Mouse (Mus musculus) left cerebral cortex, postnatal 10 days (tissue): ENCODE data around the gene Lmbr1l. TPM values are rescaled to one million over a fixed set of nuclear protein-coding genes. Genes with fewer than 3 reads are reported as not detected.

Source experiments
- DNase-seq, 2 experiments: peaks; one replicate each; pipeline ENCODE4 v3.0.0; 2021 to 2022; ENCODE audit warnings: low spot score in 2 of 2, mixed read lengths in 1 of 2; ENCODE audit errors: extremely low spot score in 1 of 2
- intact Hi-C: fragments of 180-260 bp; cut with DNase I; formaldehyde crosslinking; loops from one replicate; pipeline ENCODE4 v1.15.1; 2025
- total RNA-seq, 2 experiments: library from RNA; stranded (reverse); gene quantifications; 2 replicates each; pipeline ENCODE4 v1.2.3; 2021

The Lmbr1l gene
- total RNA-seq, 2 experiments from 2014 or later, result 15.4 to 21.6 TPM

DNA sequence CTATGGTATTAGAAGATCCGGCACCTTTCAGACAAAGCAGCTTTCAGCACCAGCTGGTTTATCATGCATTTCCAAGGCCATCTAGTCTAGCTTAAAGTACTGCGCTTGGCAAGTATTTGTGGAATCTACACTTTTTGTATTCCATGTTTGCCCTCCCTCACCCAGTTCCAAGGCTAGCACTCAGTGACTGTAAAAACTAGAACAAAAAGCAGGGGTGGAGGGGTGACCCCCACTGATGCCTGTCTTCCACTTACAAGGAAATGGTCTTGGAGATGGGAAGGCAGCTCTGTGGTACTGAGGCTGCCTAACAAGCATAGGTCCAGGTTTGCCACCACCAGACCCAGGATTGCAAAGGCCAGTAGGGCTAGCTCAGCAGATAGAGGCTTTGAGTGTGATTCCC lies 15.4 kb downstream of the Lmbr1l start:
- no peak for DNase-seq
- intact Hi-C loops, result no loop called here

DNA sequence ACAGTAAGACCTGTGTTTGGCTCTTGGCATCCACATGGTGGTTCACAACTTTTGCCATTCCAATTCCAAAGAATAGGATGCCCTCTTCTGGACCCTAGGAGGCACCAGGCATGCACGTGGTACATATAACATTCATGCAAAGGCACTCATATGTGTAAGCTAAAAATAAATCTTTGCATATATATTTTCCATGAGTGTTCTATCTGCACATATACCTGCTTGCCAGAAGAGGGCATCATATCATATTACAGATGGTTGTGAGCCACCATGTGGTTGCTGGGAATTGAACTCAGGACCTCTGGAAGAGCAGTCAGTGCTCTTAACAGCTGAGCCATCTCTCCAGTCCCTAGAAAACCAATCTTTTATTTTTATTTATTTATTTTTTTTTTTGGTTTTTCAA lies 16.5 kb downstream of the Lmbr1l start:
- no peak for DNase-seq
- intact Hi-C loops, result no loop called here

DNA sequence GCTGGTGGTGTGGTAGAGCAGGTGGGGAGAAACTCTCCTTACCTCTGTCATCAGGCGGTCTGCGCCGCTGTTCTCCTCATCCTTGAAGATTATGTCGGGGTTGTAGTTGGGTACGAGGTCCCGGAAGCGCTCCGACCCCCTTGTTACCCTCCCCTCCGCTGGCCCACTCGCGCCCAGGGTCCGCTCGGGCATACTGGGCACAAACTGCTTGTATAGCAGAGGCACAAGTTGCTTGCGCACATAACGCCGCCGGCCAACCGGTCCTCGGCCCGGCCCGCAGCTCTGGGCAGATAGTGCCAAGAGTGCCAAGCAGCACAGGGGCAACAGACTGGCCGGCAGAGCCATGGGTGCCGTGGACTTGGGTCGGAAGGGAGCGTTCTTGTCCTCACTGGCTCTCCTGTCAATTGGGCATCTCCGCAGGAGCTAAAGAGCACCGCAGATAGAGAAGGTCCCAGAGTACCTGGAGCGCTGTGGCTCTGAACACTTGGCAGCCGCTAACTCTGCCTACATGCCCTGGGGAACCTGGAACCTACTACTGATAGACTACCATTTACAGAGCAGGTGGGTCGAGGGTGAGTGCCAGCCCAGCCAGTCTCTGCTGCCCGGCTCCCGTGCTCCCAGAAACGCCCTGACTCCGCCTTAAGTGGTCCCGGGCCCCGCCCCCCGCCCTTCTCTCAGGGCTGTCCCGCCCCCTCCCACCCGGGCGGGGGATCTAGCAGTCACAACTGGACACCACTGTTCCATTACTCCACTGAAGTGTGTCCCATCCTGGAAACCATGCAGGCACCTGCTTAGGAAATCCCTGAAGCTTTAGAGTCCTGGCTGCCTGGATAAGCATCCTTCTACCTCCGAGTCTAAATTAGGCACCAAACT lies 19.9 kb downstream of the Lmbr1l start, which contains the start of gene Dhh:
Gene Dhh, minus strand, starts transcription at position 613 of the 873 bp plus-strand sequence.
- no peak for DNase-seq
- intact Hi-C loops, result no loop called here

DNA sequence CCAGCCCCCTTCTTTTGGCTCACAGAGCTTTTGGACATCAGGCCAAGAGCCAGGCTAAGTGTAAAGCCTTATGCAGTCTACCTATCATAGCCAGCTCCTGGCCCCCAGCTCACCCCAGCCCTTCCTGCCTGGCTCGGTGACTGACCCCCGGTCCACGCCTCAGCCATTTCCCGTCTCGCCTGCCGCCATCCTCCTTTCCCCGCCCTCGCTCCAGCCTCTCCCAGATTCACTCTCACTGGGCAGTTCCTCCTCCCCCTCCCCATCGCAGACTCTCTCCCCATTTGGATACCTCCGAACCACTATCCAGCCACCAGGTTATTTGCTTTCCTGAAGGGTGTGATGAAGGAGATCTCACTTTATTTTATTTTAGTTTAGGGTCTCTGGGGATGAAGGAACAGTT lies 20.5 kb downstream of the Lmbr1l start:
- intact Hi-C loops, result no loop called here
- peak in 1 of 2 experiments; percentile 52 for DNase-seq

DNA sequence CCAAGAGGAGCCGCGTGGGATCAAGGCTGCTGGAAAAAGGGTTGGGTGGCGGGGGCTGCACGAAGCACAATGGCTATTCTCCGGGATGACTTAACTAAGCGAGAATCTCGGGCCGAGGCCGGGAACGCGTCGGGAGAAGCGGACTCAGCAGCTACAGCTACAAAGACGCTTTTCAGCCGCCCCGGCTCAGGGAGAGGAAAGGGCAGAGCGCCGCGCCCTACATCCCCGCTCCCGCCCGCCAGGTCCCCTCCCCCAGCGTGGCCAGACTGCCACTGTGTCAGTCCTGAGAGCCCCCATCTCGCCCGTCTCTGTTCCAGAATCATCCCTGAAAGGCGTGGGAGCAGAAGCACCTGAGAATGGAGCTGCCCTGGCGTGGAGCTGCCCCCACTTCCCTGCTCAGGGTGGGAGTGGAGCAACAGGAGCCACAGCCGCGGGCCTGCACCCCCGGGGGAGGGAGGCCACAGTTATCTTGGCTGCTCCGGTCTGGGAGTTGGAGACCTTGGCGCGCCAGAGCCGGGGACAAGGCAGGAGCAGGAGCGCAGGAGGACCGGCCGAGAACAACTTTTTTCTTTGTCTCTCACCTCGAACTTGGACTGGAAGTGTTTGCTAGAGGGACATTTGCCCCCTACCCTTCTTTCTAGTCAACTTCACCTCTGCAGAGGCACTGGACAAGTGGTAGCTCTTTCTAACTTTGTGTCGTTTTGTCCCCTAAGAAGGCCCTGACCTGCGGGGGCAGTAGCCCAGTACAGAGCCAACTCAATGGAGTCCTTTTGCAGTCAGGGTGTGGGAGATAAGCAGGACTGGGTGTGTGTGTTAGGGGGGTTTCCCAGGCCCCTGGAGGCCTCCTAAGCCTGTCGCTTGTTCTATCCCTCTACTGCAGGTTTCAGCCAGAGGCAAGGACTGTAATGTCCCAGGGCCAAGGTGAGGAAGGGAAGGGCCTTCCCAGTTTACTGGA lies 22.1 kb downstream of the Lmbr1l start:
- intact Hi-C loops, result no loop called here
- DNase-seq, result peak in 1 of 2 experiments; percentile 61

DNA sequence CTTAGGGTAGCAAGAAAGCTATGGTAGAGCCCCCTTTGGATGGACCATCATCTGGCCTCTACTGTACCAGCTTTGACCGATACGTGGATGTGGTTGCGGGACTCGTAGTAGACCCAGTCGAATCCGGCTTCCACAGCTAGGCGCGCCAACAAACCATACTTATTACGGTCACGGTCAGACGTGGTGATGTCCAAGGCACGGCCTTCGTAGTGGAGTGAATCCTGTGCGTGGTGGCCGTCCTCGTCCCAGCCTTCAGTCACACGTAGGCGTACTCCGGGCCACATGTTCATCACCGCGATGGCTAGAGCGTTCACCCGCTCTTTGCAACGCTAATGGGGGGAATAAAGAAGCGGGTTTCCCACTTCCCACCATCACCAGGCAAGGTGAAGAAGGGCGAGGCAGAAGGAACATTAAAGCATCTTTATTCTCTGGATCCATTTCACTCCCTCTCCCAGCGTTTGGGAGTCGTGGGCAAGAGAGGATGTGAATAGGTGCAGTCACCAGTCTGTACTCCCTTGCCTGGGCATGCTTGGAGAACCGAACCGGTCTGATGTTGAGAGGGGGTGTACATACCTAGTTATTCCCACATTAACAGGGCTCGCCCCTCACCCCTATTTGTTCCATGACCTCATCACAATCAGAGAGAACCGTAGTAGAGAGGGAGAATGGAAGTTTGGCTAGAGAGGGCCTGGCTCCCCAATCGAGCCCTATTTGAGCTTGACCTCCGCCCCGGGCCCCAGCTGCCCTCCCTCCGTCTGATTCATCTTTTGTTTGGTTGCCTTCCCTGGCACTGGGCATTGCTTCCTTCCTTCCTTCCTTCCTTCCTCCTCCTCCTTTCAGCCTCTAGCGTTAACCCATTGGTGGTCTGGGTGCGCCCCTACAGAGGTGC lies 23.0 kb downstream of the Lmbr1l start:
- DNase-seq, result no peak
- intact Hi-C loops, result loop anchor here (5.0 kb wide), 1 partner anchor 102 kb away; no protein-coding TSS in a partner anchor

DNA sequence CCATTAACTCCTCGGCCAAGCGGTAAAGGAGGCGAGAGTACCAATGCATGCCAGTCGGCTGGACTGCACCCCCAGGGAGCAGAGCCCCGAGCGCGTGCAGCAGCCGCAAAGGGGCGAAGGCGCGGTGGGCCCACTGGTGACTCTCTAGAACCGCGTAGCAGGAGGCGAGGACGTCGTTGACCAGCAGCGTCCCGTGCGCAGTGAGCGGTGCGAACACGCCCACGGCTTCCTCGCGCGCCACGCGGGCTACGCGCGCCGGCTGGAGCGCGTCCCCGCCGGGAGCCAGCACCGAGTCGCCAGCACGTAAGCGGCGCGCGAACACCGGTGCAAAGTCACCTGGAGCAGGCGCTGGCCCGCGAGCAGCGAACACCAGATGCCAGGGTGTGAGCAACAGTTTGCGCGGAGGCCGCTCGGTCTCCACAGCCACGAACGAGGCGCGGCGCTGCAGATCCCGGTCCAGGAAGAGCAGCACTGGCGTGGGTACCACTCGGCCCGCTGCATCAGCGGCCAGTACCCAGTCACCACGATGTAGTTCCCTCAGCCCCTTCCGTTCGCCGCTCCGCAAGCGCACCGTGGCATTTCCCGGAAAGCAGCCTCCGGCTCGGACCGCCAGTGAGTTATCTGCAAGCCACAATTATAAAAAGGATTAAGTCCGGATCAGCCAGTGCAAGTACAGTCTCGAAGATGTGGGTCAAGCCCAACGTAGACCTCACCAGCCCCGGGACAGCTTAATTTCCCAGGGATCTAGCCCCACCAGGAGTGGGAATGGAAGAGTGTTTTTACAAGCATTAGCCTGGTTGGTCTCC lies 23.9 kb downstream of the Lmbr1l start, which contains the start of gene Rhebl1:
Gene Rhebl1, minus strand, starts transcription at position 601 of the 806 bp plus-strand sequence.
- peak in 1 of 2 experiments; percentile 71 for DNase-seq

DNA sequence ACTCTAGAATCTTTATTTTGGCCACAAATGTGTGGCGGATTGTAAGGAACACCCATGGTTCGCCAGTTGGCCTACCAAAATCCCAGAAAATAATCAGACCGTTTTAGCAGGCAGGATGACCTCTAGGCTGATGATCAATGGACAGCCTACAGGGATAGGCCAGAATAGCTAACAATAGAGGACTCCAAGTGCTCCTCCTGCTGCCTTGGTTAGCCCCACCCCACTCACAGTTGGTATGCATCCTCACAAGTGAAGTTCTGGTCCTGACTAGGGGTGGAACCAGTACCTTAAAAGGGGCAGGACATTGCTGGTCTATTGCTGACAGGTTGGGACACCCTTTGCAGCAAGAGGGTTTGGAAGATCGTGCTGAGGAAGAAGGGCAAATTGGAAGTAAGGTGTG lies 25.0 kb downstream of the Lmbr1l start:
- intact Hi-C loops, result loop anchor here (5.0 kb wide), 1 partner anchor 104 kb away; no protein-coding TSS in a partner anchor
- DNase-seq, result no peak

More for the DNA sequence above, 23.9 kb downstream of the Lmbr1l start, which contains the start of gene Rhebl1:
- intact Hi-C loops, result loop anchor here (5.0 kb wide), 1 partner anchor 103 kb away; no protein-coding TSS in a partner anchor

DNA sequence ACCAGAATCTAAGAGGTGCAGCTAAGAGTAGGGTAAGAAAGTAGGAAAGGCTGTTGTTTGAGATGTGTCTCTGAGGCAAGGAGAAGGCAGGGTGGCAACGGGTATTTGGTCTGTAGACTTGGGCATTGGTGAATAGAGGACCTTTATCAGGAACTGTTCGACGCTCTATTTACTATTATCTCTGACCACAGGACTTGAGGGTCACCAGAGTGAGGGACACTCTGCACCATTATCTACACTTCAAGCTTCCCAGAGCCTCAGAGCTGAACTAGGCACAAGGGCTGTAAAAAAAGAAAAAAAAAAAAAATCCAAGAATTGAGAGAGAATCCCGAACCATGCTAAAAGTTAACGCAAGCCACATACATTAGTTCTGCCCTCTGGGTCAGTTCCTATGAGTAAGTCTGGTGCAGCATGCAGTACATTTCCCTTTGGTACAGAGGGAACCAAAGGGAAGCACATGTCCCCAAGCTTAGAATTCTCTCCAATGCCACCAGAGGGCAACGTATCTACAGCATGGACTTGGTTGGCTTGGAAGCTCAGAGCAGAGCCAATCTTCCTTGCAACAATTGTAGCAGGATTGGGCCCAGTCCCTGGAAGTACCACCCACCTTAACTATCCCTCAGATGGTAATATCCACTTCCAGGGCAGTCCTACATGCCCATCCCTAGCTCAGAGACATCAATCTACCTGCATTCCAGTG lies 26.0 kb downstream of the Lmbr1l start:
- DNase-seq, result peak; percentile 62 to 67
- intact Hi-C loops, result loop anchor here (1.0 to 5.0 kb wide), 2 partner anchors 36 to 105 kb away; no protein-coding TSS in a partner anchor

DNA sequence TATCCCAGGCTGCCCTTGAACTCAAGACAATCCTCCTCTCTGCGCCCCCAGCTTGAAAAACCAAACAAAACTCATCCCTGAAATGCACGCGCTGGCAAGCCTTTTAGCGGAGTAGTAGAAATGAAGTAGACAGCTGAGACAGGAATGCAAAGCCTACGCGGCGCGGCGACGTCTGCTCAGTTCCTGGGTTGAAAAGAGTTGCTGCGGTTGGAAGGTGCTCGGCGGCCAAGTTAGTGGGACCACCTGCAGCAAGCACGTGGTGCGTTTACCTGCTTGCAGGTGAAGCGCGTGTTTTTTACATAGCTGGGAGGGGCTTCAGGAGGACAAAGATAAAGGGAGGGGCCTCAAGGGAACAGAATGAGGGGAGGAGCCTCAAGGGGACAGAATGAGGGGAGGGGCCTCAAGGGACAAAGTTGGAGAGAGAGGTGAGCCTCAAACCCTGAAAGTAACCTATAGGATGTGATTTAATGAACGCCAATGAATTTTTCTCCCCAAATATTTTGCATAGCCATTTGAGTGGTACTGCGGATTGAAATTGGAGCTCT lies 26.8 kb downstream of the Lmbr1l start:
- intact Hi-C loops, result loop anchor here (5.0 kb wide), 1 partner anchor 106 kb away; no protein-coding TSS in a partner anchor
- no peak for DNase-seq

DNA sequence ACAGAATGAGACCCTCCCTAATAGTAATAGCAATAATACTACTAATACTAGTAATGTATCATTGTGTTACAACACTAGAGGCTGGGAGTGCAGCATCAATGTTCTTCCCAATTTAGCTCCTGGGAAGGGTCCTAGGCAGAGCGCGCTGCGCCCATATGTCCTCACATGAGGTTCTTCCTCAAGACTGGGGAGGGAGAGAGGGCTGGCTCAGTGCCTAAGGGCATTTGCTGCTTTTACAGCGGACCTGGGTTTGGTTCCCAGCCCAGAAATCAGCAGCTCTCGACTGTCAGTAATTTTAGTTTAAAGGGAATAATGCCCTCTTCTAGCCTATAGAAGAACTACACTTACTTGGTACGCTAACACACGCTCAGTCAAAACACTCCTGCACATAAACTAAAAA lies 30.5 kb downstream of the Lmbr1l start:
- no peak for DNase-seq
- intact Hi-C loops, result no loop called here

DNA sequence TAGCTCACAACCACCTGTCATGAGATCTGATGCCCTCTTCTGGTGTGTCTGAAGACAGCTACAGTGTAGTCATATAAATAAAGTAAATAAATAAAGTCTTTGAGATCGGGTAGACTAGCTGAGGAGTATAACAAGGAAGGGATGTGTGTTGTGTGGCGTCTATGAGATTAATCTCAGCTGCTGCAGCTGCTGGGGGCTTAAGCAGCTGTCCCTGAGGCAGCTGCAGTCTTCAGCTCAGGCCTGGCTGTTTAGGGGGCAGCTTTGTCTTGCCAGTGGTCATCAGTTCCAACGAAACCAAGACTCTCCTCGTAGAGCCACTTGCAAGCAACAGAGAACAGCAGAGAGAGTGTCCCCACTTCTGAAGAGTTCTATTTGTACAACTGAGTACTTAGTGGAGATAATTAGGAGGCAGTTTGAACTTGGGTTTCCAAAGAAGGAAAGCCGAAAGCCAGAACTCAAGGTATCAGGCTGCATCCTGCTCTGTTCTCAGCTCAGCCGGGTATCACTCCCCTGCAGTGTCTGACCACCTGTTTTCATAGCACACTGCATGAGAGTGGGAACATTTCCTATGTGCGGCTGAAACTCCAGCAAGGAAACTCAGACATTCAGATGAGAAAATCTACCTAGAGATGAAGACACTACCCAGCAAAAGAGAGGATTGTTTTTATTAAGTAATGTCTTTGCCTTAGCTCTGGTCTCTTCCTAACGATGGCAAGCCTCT lies 31.2 kb downstream of the Lmbr1l start:
- intact Hi-C loops, result no loop called here
- DNase-seq, result no peak

DNA sequence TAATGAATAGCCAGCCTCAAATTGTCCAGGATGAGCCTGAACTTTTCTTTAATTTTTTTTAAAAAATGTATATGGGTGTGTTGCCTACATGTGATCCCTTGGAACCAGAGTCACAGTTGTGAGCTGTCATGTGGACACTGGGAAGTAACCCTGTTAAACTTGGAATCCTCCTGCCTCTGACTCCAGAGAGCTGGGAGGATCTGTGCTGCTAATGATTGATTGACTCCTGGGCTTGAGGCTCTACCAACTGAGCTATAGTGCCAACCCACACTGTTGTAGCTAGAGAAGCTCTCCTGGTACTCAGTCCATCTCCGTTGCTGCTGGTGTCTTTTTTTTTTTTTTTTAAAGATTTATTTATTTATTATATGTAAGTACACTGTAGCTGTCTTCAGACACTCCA lies 33.9 kb downstream of the Lmbr1l start:
- intact Hi-C loops, result no loop called here
- DNase-seq, result no peak

DNA sequence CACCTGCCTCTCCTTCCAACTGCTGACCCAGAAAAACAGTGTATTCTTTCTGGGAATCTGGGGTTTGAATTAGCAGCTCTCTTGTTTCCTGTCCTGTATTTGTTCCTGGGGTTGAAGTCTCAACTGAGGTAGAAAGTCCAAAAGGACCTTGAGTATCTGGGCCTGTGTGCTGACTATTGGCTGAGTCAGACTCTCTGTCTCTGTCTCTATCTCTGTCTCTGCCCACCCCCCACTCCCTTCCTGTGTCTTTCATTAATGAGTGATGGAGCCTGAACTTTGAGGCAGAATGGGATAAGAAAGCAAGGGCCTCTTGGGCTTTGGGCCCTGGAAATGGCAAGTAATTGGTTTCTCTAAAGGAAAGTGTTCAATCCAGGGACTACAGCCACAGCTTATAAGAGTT lies 34.4 kb downstream of the Lmbr1l start:
- intact Hi-C loops, result no loop called here
- DNase-seq, result no peak

DNA sequence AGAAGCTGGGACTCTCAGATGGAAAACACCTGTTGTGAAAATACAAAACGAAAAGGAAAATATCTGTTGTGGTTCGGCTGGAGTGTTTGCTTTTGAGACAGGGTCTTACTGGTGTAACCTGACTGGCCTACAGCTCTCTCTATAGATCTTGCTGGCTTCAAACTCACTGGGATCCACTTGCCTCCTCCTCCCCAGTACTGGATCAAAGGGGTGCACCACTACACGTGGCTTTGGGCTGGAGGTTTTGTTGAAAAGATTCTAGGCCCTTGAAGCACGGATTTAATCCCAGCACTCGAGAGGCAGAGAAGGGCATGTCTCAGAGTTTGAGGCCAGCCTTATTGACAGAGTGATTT lies 36.4 kb downstream of the Lmbr1l start:
- DNase-seq, result no peak
- intact Hi-C loops, result no loop called here
